Mouse (Mus musculus) urinary bladder, adult 2 months (tissue): Measurements from ENCODE around the gene 1190005I06Rik. TPM values are rescaled to one million over a fixed set of nuclear protein-coding genes. Genes with fewer than 3 reads are reported as not detected.

Experiments
- polyA plus RNA-seq: library from polyadenylated mRNA; depleted of rRNA; stranded (reverse); fragments of >200 nt; gene quantifications from 2 replicates; pipeline ENCODE4 v1.2.3, GENCODE M21; 2012; rRNA removed

The 1190005I06Rik gene
- polyA plus RNA-seq, 1 experiment = 8.9 TPM

Other genes starting within 250 kb of the 1190005I06Rik start
- gene Gins2, start 58.3 kb downstream of the 1190005I06Rik start, polyA plus RNA-seq = 4.0 and 6.4 TPM in 2 replicates
- gene Gm27021, start 20.4 kb upstream of the 1190005I06Rik start, polyA plus RNA-seq = 0.12 and 0.23 TPM in 2 replicates
- 1,248 and 1,469 TPM in 2 replicates for gene Cox4i1, start 20.6 kb upstream of the 1190005I06Rik start, polyA plus RNA-seq
- gene Emc8, start 20.9 kb upstream of the 1190005I06Rik start, polyA plus RNA-seq = 49.6 and 57.6 TPM in 2 replicates
- gene Irf8, start 88.7 kb upstream of the 1190005I06Rik start, polyA plus RNA-seq = 12.4 and 18.2 TPM in 2 replicates